Mouse (Mus musculus): ENCODE measurements at regions not wholly inside any gene's neighbourhood (a gene's known extent, or its start where the extent isn't known, plus 50 kb on each side); places are given as distances from the start of the nearest gene placed in this dataset.

GRCm38 (mm10) chr8:104009306-104009705 is 92.1 kb upstream of the Cdh5 start:
- TF ChIP-seq CTCF (IDR thresholded peaks at IDR 0.05; ENCODE audit: control insufficient read depth, insufficient read depth, low read length) (no peak), POLR2A (IDR thresholded peaks at IDR 0.05; ENCODE audit: borderline replicate concordance, control insufficient read depth, low read depth, low read length) (no peak)

Measured in bone marrow, adult 2 months (tissue).